Mouse (Mus musculus) embryo, embryonic 10 days (tissue): ENCODE measurements at regions not wholly inside any gene's neighbourhood (a gene's known extent, or its start where the extent isn't known, plus 50 kb on each side); places are given as distances from the start of the nearest gene placed in this dataset.
"Not testable (repeated sequence)": the region's sequence is repeated elsewhere in the genome, so short reads cannot be mapped to it uniquely, and the experiment has no call there.

Source experiments
- DNase-seq: peaks from one replicate; pipeline ENCODE4 v3.0.0-alpha.2; 2015; ENCODE audit warnings: low spot score

GRCm38 (mm10) chr2:181930037-181930436 is 60.9 kb upstream of the Gm14496 start:
- no peak for DNase-seq

GRCm38 (mm10) chr2:181930538-181930937 is 60.4 kb upstream of the Gm14496 start:
- DNase-seq: not testable (repeated sequence)

DNA sequence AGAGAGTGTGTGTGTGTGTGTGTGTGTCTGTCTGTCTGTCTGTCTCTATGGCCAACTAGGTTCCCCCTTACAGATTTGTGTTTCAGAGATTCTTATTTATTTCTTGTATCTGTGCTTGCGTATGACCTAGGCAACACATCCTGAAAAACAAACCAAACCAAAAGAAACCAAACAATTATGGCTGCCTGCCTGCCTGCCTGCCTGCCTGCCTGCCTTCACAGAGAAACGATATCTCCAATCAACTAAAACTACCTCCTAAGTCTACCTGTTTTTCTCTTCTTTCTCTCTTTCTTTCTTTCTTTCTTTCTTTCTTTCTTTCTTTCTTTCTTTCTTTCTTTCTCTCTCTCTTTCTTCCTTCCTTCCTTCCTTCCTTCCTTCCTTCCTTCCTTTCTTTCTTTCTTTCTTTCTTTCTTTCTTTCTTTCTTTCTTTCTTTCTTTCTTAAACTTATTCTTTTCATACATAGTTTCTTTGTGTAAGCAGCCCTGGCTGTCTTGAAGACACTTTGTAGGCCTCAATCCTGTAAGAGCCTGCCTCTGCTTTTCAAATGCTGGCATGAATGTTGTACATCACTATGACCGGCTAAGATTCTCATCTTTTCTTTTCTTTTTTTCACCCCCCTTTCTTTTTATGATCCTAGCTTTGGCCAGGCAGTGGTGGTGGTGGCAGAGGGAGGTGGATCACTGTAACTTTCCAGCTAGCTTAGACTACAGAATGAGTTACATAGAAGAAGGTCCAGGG is 59.7 kb upstream of the Gm14496 start:
- DNase-seq: peak; percentile 82

DNA sequence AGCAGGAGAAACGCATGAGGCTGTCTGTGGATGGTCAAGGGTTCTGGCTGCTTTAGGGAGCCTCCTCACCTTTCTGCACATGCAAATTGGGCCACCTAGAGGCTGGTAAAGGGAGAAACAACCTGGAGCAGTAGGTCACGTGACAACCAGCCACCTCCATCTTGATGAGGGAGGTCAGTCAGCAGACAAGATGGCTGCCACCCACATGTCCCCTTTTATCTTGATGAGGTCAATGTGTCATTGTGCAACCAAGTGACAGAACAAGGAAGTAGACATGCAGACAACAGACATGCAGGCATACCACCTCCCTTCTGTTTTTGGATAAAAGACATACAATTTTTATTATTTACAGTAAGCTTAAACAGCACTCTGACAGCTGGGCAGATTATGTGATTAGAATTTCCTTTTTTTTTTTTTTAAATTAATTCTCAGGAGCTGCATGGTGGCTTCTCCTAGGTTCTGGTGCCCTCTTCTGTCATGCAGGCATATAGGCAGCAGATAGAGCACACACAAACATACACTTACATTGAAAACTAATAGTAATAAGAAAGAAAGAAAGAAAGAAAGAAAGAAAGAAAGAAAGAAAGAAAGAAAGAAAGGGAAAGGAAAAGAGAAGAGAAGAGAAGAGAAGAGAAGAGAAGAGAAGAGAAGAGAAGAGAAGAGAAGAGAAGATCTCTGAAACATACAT is 58.9 kb upstream of the Gm14496 start:
- no peak for DNase-seq
